Mouse (Mus musculus) common myeloid progenitor, adult 5-6 weeks (primary cell): ENCODE measurements around the gene Neurl2. TPM values are rescaled to one million over a fixed set of nuclear protein-coding genes. Genes with fewer than 3 reads are reported as not detected.

ENCODE experiments used
- ATAC-seq: replicated peaks from 2 replicates; pipeline ENCODE4 v1.8.0; 2016; ENCODE audit warnings: low read depth, mild to moderate bottlenecking, moderate TSS enrichment, inconsistent platforms; ENCODE audit not compliant: poor library complexity, severe bottlenecking
- total RNA-seq: library from RNA; stranded (forward); fragments of 200-1000, 187-1606 nt; gene quantifications from 2 replicates; pipeline ENCODE4 v1.2.3, GENCODE M21; 2017

The Neurl2 gene
- total RNA-seq, 1 experiment from 2014 or later = 0.55 TPM

DNA sequence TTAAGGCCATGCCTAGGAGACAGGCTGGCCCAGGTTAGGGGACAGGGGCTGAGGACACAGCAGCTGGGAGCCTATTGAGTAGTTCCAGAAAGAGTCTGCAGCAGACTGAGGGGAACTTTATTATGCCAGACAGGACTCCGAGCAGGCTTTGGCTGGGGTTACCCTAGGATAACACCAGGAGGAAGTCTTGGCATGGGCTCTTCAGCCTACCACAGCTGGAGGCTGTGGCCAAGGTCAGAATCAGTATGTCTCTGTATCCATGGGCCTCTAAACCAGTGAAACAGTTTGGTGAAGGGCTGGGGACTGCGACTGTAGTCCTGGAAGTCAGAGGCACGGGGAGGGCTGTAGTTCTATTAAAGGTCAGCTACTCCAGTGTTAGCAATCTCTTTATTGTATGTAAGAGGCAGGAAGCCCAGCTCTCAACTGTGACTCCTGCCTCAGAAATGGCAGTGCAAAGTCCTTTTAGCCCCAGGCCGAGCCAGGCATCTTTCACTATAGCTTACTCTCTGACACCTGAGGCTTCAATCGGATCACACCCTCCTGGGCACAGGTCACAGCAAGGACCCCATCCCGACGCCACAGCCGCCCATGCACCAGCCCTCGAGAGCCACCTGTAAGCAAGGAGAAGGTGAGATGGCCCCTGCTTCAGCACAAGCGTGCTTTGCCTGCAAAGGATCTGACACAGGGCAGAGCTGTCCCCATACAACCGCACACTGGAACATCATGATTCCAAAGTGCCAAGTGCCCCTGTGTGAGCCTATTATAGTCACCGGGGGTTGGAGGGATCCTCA, 40.7 kb downstream of the Neurl2 start:
- no peak for ATAC-seq

DNA sequence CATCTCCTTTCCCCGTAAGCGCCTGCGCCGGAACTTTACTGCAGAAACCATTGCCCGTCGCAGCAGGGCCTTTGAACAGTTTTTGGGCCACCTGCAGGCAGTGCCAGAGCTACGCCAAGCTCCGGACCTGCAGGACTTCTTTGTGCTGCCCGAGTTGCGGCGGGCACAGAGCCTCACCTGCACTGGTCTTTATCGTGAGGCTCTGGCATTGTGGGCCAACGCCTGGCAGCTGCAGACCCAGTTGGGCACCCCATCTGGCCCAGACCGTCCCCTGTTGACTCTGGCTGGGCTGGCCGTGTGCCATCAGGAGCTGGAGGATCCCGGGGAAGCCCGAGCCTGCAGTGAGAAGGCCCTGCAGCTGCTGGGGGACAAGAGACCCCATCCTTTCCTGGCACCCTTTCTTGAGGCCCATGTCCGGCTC, 41.4 kb downstream of the Neurl2 start:
- no peak for ATAC-seq

GRCm38 (mm10) chr2:164790451-164790850, 42.8 kb downstream of the Neurl2 start:
- no peak for ATAC-seq

GRCm38 (mm10) chr2:164788411-164788810, 44.8 kb downstream of the Neurl2 start:
- ATAC-seq = no peak

DNA sequence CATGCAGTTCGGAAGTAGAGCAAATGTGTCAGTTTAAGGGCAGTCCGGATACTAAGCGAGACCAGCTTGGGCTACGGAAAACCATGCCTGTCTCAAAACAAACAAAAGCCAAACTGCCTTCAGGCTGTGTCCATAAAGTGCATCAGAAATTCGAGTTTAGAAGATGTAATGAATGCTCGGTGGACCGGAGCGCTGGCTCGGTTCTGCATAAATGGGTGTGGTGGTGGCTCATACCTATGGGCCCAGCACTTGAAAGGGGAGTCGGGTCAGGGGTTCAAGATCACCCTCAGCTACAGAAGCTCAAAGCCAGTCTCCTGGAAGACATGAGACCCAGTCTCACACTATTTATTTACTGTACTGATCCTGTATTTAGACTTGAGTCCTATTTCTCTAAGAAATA, 45.5 kb downstream of the Neurl2 start:
- ATAC-seq = no peak

GRCm38 (mm10) chr2:164787032-164787431, 46.2 kb downstream of the Neurl2 start:
- peak; percentile 51 for ATAC-seq

DNA sequence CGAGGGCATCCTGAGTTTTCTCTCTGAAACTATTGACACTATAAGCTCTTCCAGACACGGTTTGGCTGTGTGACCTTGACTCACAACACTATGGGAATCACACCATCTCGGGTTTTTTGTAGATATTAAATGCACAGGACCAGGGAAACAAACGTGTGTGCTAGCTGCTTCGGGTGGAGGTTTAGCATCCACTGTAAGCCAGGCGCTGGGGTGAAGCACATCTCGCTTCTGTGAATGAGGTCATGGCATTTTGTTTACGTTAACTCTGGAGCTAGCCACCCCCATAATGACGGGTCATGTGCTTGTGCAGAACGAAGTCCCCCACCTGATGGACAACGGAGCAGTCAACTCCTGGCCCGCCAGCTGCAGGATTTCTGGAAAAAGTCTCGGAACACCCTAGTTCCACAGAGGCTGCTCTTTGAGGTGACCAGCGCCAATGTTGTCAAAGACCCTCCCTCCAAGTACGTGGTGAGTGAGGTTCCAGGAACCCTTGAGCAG, 46.8 kb downstream of the Neurl2 start:
- no peak for ATAC-seq

DNA sequence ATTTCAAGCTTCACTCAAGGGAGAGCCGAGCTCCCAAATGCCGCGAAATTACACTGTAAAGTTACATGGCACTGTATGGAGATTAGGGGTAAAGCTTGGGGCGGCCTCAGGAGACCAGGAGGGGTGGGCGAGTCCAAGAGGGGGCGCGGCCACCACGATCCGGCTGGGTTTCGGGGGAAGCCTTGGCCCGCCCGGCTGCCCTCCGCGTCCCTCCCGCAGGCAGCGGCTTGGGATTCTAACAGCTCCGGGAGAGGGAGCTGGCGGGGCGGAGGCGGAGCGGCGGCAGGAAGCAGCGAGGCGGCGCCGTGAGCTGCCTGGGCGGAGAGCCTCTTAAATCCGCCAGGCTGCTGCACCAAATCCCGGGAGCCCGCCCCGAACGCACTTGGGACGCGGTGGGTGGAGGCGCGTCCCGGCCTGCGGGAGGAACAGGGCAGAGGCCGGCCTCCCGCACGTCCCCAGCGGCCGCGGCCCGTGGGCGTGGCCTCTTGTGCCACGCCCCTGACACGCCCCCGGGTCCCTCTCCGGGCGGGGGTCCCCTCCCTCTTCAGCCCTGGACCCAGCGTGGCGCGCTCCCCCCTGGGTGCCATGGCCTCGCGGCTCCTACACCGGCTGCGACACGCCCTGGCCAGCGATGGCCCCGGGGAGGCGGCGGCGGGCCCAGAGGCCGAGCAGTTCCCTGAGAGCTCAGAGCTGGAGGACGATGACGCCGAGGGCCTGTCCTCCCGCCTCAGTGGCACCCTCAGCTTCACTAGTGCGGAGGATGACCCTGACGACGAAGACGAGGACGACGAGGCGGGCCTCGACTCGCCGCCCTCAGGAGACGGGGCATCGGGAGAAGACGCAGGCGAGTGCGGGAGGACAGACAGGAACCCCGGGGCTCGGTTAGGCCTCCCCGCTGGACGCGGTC, 47.5 kb downstream of the Neurl2 start, which contains the start of gene Snx21:
Gene Snx21, plus strand, starts transcription at position 343 of the 907 bp plus-strand sequence.
- peak; percentile 42 for ATAC-seq

DNA sequence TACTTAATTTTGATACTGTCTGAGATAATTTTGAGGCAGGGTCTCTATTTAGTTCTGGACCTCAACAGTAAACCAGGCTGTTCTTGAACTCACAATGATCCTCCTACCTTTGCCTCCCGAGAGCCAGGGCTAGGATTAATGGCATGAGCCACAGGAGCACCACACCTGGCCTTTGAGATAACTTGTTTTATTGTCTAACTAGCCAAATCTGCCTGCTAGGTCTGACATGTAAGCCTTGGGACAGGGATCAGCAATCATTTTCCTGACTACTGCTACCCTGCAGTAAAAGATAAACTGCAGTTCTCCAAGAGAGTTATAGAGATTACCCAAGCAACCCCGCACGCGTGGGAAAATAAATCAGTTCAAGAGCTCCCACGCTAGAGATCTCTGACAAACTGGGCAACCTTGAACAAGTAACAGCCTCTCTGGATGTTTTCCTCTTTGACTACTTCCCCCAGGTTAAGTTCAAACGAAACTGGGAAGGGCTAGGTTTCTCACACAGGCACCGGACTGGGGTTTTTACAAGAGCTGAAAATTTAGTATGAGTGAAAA, 48.3 kb downstream of the Neurl2 start:
- ATAC-seq = no peak

GRCm38 (mm10) chr2:164783926-164784581, 49.2 kb downstream of the Neurl2 start:
- ATAC-seq = no peak

DNA sequence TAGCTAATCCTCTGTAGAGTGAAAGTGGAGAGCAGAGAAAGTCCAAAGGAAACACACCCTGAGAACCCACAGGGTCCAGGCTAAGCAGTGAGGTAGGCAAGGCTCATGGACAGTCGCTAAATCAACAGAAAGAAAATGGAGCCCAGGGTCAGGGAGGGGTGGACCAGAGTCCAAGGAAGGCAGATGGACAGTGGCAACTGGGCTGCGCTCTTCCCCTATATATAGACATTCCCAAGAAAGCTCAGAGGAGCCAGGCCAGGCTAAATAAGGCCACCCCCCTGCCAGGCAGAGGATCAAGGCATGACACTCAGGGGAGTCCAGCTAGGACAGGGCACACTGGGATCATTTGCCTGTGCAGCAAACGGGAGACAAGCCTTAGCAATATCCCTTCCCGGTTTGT, 51.4 kb downstream of the Neurl2 start:
- no peak for ATAC-seq

Other genes with a start within 250 kb of the Neurl2 start
- not detected in 2 replicates for gene Wfdc6a, start 248.0 kb downstream of the Neurl2 start, total RNA-seq
- not detected in 2 replicates for gene Eppin, start 239.9 kb downstream of the Neurl2 start, total RNA-seq
- not detected in 2 replicates for gene Wfdc6b, start 219.9 kb downstream of the Neurl2 start, total RNA-seq
- not detected in 2 replicates for gene Wfdc8, start 219.8 kb downstream of the Neurl2 start, total RNA-seq
- gene Wfdc16, start 194.7 kb downstream of the Neurl2 start, total RNA-seq = not detected in 2 replicates
- gene Wfdc10, start 177.4 kb downstream of the Neurl2 start, total RNA-seq = not detected in 2 replicates
- gene Wfdc9, start 176.9 kb downstream of the Neurl2 start, total RNA-seq = not detected in 2 replicates
- not detected in 2 replicates for gene Wfdc11, start 159.4 kb downstream of the Neurl2 start, total RNA-seq
- gene Wfdc13, start 148.3 kb downstream of the Neurl2 start, total RNA-seq = not detected in 2 replicates
- gene Spint4, start 135.0 kb downstream of the Neurl2 start, total RNA-seq = not detected in 2 replicates
- gene Spint5, start 118.2 kb downstream of the Neurl2 start, total RNA-seq = not detected in 2 replicates
- gene Wfdc3, start 87.5 kb downstream of the Neurl2 start, total RNA-seq = 1.1 TPM in 1 of 2 replicates, not detected in the other
- 26.7 and 29.6 TPM in 2 replicates for gene Dnttip1, start 87.5 kb downstream of the Neurl2 start, total RNA-seq
- gene Ube2c, start 63.6 kb downstream of the Neurl2 start, total RNA-seq = 153 and 159 TPM in 2 replicates
- not detected in 2 replicates for gene Tnnc2, start 53.5 kb downstream of the Neurl2 start, total RNA-seq
- gene Snx21, start 47.6 kb downstream of the Neurl2 start, total RNA-seq = 0.23 TPM in 1 of 2 replicates, not detected in the other
- 14.0 and 14.8 TPM in 2 replicates for gene Acot8, start 28.6 kb downstream of the Neurl2 start, total RNA-seq
- 3.0 and 3.7 TPM in 2 replicates for gene Zswim3, start 28.4 kb downstream of the Neurl2 start, total RNA-seq
- 3.5 and 5.4 TPM in 2 replicates for gene Zswim1, start 10.8 kb downstream of the Neurl2 start, total RNA-seq
- gene Spata25, start 4.9 kb downstream of the Neurl2 start, total RNA-seq = not detected in 2 replicates
- 44.4 and 51.1 TPM in 2 replicates for gene Ctsa, start 583 bp downstream of the Neurl2 start, total RNA-seq
- gene Pltp, start 24.3 kb upstream of the Neurl2 start, total RNA-seq = not detected in 2 replicates
- 18.8 and 19.2 TPM in 2 replicates for gene Pcif1, start 45.8 kb upstream of the Neurl2 start, total RNA-seq
- 6.2 and 7.6 TPM in 2 replicates for gene Zfp335, start 78.3 kb upstream of the Neurl2 start, total RNA-seq
- gene Mmp9, start 107.3 kb upstream of the Neurl2 start, total RNA-seq = 1.0 and 1.1 TPM in 2 replicates
- gene Slc12a5, start 127.3 kb upstream of the Neurl2 start, total RNA-seq = 4.2 TPM in 1 of 2 replicates, not detected in the other
- gene Ncoa5, start 201.4 kb upstream of the Neurl2 start, total RNA-seq = 43.5 and 44.9 TPM in 2 replicates
- 0.41 TPM in 1 of 2 replicates, not detected in the other for gene Cd40, start 222.2 kb upstream of the Neurl2 start, total RNA-seq